Mouse (Mus musculus) olfactory bulb, adult 2 months (tissue): ENCODE data around the gene Dvl2.

Experiments
- CTCF ChIP-seq: fragments of 200-500 bp; IDR thresholded peaks from 2 replicates; pipeline ENCODE4 v1.5.1; 2012; ENCODE audit warnings: low read depth, mild to moderate bottlenecking, low read length, moderate library complexity; ENCODE audit not compliant: insufficient read depth
- POLR2A ChIP-seq: fragments of 200-500 bp; IDR thresholded peaks from 2 replicates; pipeline ENCODE4 v1.6.1; 2012; ENCODE audit warnings: mild to moderate bottlenecking, low read depth, low read length, moderate library complexity; ENCODE audit not compliant: insufficient read depth

- no peak for TF ChIP-seq CTCF
- TF ChIP-seq POLR2A: no peak
These were observed 49.0 kb downstream of the Dvl2 start for GRCm38 (mm10) chr11:70049366-70049765.
